Mouse (Mus musculus): ENCODE measurements around the gene Mfsd6l. TPM values are rescaled to one million over a fixed set of nuclear protein-coding genes. Genes with fewer than 3 reads are reported as not detected.

Gene Mfsd6l
- polyA plus RNA-seq, 1 experiment from 2014 or later, result 0.17 TPM

DNA sequence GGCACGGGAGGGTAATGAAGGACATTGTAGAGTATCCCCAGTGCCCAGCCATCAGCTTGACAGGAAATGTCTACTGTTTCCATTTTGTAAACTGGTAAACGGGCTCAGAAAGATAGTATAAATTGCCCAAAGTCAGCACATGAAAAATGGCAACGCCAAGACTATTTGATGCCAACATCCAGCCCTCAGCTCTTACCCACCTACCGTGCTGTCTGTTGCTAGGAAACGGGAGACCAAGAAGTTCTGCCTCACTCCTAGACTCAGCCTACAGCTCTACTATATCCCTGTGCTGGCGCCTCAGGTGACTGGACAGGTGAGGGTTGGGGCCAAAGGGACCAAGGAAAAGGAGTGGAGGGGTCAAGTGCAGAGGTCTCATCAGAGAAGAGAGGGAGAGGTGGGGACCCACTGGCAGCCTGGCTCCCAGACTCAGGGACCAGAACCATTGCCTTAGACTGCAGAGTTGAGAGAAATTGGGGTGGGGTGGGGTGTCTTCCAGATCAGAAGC, 22.0 kb upstream of the Mfsd6l start:
- H3K4me3 ChIP-seq, result no peak overlapping the region
- DNase-seq (ENCODE audit: low spot score), result no peak
- 85% methylated on average over 6 of the region's 6 CpGs for WGBS

DNA sequence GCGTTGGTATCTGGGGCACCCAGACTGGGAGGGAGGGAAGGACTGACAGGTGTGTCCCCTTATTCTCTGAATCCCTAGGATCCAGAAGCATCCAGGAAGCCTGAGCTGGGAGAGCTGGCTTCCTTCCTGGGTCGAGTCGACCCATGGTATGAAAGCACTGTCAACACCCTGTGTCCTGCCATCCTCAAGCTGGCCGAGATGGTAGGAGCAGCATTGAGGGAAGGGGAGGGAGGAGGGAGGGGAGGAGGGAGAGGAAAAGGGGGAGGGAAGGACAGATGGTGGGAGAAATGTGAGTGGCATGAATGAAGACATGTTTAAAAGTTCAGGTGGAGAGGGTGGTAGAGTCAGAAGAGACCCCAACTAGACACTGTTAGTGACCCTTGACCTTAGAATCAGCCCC, 20.0 kb upstream of the Mfsd6l start:
- H3K4me1 ChIP-seq (replicated peaks), result peaks cover 12% of the 10 kb centered on the region
- H3K27ac ChIP-seq, result no peak overlapping the region
- no peaks in the 10 kb centered on the region for H3K9me3 ChIP-seq
- no peaks in the 10 kb centered on the region for H3K36me3 ChIP-seq
- no peak for DNase-seq (ENCODE audit: low spot score)
- H3K27me3 ChIP-seq (ENCODE audit: insufficient read depth, poor library complexity, severe bottlenecking), result peaks cover 4% of the 10 kb centered on the region
- H3K4me3 ChIP-seq, result no peak overlapping the region
- WGBS, result 75% methylated on average over 4 of the region's 4 CpGs

More for the DNA sequence above, 22.0 kb upstream of the Mfsd6l start:
- H3K27ac ChIP-seq, result no peak overlapping the region
- H3K27me3 ChIP-seq (ENCODE audit: insufficient read depth, poor library complexity, severe bottlenecking), result peaks cover 6% of the 10 kb centered on the region
- H3K36me3 ChIP-seq, result no peaks in the 10 kb centered on the region
- no peaks in the 10 kb centered on the region for H3K9me3 ChIP-seq
- peaks cover 13% of the 10 kb centered on the region for H3K4me1 ChIP-seq (replicated peaks)

DNA sequence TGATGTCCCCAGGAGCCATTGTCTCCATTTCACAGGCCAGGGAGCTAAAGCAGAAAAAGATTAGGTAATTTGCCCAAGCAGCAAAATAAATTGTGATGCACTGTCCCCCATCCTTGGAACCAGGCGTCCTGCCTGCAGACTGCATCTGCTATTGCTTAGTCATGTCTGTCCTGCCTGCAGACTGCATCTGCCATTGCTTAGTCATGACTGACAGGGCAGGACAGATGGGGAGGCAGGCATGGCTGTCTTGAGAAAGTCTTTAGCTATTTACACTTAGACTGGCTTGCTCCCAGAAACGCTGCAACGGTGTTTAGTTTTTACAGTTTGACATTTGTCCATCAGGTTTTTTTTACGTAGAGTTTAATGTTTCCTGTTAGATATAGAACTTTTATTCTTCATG, 19.5 kb upstream of the Mfsd6l start:
- Histone ChIP-seq H3K36me3 (no peaks in the 10 kb centered on the region), H3K9me3 (no peaks in the 10 kb centered on the region), H3K27ac (no peak overlapping the region), H3K4me3 (no peak overlapping the region), H3K4me1 (replicated peaks) (peaks cover 8% of the 10 kb centered on the region), H3K27me3 (ENCODE audit: insufficient read depth, poor library complexity, severe bottlenecking) (peaks cover under 1% of the 10 kb centered on the region)
- DNase-seq (ENCODE audit: low spot score), result peak; percentile 55
- WGBS, result 59% methylated on average over 4 of the region's 4 CpGs

DNA sequence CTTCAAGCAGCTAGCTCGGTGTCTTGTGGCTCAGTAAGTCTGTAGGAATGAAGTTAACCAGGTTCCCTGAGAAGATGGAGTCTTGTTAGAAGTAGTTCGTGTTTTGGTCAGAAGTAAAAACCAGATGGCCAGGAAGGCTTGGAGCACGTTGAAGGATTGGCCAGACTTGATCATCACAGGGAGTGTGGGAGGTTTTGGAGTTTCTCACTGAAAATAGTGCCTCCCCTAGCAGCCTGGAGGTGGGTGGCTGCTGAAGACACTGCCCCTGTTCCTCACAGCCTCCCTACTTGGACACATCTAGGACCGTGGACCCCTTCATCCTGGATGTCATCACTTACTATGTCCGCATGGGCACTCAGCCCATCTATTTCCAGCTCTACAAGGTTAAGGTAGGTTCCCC, 16.4 kb upstream of the Mfsd6l start:
- no peaks in the 10 kb centered on the region for H3K9me3 ChIP-seq
- WGBS, result 59% methylated on average over 5 of the region's 5 CpGs
- H3K27me3 ChIP-seq (ENCODE audit: insufficient read depth, poor library complexity, severe bottlenecking), result peaks cover 8% of the 10 kb centered on the region; the same call in 1 of the 2 replicates
- H3K36me3 ChIP-seq, result no peaks in the 10 kb centered on the region
- H3K27ac ChIP-seq, result no peak overlapping the region
- H3K4me3 ChIP-seq, result no peak overlapping the region
- no peak for DNase-seq (ENCODE audit: low spot score)
- H3K4me1 ChIP-seq (replicated peaks), result peaks cover 7% of the 10 kb centered on the region

DNA sequence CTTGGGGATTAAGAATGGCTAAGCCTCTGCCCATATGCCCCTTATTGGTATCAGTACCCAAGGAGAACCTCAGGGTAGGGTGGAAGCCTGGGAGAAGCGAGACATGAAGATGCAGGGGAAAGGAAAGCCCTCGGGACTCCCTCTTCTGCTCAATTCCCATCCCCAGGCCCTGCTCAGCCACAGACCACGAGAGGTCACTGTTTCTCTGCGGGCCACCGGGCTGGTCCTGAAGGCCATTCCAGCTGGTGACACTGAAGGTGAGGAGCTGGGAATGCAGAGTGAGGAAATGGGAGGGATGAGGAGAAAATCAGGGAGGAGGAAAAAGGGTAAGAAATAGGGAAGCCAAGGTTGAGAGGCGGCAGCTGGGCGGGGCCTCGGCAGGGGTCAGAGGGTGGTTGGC, 11.4 kb upstream of the Mfsd6l start:
- WGBS, result 10% methylated on average over 8 of the region's 8 CpGs
- no peaks in the 10 kb centered on the region for H3K36me3 ChIP-seq
- no peaks in the 10 kb centered on the region for H3K9me3 ChIP-seq
- peaks cover 17% of the 10 kb centered on the region for H3K27me3 ChIP-seq (ENCODE audit: insufficient read depth, poor library complexity, severe bottlenecking)
- DNase-seq (ENCODE audit: low spot score), result peak; percentile 31
- H3K4me1 ChIP-seq (replicated peaks), result 0 out of 2 replicates have a peak, but pooled peaks cover 4% of the 10 kb centered on the region
- H3K27ac ChIP-seq, result no peak overlapping the region
- no peak overlapping the region for H3K4me3 ChIP-seq

DNA sequence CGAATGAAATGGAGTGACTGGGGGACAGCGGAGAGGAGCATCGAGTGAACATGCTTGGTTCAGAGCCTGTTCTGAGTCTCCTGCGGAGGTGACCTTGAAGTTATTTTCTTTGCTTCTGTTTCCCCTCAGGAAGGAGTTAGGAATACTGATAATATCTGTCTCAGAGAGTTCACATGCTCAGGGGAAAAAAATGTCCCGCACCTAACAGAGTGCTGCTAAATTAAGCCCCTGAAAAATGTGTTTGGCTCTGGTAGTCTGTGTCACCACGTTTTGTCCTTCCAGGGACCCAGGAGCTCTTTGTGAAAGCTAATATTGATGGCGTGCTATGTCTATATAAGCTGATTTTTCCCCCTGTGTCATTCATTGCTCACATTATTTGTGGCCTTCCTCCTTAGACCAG, 10.8 kb upstream of the Mfsd6l start:
- Histone ChIP-seq H3K4me3 (no peak overlapping the region), H3K4me1 (replicated peaks) (0 out of 2 replicates have a peak, but pooled peaks cover 4% of the 10 kb centered on the region), H3K27ac (no peak overlapping the region), H3K27me3 (ENCODE audit: insufficient read depth, poor library complexity, severe bottlenecking) (peaks cover 17% of the 10 kb centered on the region), H3K9me3 (no peaks in the 10 kb centered on the region), H3K36me3 (no peaks in the 10 kb centered on the region)
- 59% methylated on average over 7 of the region's 7 CpGs for WGBS
- no peak for DNase-seq (ENCODE audit: low spot score)

DNA sequence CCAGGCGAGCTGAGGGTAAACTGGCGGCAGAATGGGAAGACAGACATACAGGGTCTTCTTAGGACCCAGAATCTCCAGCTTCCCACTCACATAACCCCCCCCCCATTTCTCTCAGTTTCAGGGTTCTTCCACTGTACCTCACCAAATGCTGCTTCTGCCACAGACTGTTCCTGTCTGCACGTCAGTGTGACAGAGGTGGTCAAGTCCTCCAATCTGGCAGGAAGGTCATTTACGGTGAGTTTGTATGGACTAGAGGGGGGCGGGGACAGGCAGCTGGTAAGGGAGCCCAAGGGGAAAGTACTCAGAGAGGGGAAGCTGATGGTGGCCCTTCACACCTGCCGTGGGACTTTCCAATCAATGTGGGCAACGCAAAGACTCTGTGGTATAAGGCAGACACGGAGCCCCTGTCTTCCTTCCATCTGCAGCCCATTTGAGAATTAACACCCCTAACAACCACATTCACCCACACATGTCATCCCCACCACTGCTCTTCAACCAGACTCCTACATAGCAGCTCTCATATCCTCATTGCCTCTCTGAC, 10.2 kb upstream of the Mfsd6l start:
- Histone ChIP-seq H3K27ac (no peak overlapping the region), H3K4me3 (no peak overlapping the region), H3K36me3 (no peaks in the 10 kb centered on the region), H3K4me1 (replicated peaks) (0 out of 2 replicates have a peak, but pooled peaks cover 4% of the 10 kb centered on the region), H3K9me3 (no peaks in the 10 kb centered on the region), H3K27me3 (ENCODE audit: insufficient read depth, poor library complexity, severe bottlenecking) (peaks cover 17% of the 10 kb centered on the region)
- WGBS, result 85% methylated on average over 8 of the region's 8 CpGs
- DNase-seq (ENCODE audit: low spot score), result no peak

DNA sequence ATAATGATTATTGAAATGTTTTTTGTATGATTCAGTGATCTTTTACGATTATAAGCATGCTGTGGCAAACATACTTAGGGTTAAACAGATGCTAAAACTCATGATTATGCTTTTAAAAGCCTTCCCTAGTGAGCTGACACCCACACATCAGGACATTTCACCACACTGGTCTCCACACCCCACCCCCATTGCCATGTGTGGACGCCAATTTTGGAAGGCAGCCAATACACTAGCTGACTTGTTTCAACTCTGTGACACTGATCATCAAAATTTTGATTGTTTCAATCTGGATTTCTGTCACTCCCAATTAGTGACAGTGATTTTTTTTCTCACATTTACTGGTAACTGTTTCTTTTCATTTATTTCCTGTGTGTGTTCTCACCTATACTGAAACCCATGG, 8.5 kb upstream of the Mfsd6l start:
- no peak overlapping the region for H3K4me3 ChIP-seq
- H3K4me1 ChIP-seq (replicated peaks), result 0 out of 2 replicates have a peak, but pooled peaks cover 4% of the 10 kb centered on the region
- WGBS, result 73% methylated on average over 2 of the region's 2 CpGs
- H3K27ac ChIP-seq, result no peak overlapping the region
- peaks cover 17% of the 10 kb centered on the region for H3K27me3 ChIP-seq (ENCODE audit: insufficient read depth, poor library complexity, severe bottlenecking)
- H3K36me3 ChIP-seq, result no peaks in the 10 kb centered on the region
- no peaks in the 10 kb centered on the region for H3K9me3 ChIP-seq
- no peak for DNase-seq (ENCODE audit: low spot score)

DNA sequence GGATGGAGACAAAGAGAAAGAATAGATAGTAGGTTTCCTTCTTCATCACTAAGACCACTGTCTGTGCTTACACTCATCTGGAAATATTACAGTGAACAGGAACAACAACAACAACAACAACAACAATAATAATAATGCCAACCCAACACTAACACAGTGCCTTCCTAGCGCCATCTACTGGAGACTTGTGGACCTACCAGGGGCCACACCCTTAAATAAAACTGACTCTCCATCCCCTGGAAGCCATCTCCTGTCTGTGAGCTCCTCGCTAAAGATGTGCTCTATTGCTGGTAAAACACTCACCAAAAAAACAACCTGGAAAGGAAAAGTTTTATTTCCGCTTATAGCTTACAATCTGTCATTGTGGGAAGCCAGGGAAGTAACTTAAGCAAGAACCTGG, 6.4 kb upstream of the Mfsd6l start:
- Histone ChIP-seq H3K9me3 (no peaks in the 10 kb centered on the region), H3K4me3 (no peak overlapping the region), H3K27me3 (ENCODE audit: insufficient read depth, poor library complexity, severe bottlenecking) (peaks cover 9% of the 10 kb centered on the region), H3K36me3 (no peaks in the 10 kb centered on the region), H3K27ac (no peak overlapping the region), H3K4me1 (replicated peaks) (0 out of 2 replicates have a peak, but pooled peaks cover 4% of the 10 kb centered on the region)
- DNase-seq (ENCODE audit: low spot score), result no peak
- 44% methylated on average over 3 of the region's 3 CpGs for WGBS

DNA sequence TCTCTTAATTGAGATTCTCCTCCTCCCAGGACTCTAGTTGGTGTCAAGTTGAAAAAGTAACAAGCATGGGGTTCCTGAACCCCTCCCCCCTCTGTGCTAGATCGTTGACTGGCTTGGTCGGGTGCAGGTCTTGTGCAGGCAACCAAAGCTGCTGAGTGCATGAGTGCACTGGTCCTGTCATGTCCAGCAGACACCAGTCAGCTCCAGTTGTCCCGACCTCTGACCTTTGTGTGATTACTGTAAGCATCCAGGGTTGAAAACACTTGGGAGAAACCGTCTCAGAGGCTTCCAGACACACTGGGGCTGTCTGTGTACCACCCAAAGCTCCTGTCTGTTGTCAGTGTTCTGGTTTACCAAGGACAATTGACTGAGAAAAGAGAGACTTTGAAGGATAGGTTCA, 5.6 kb upstream of the Mfsd6l start:
- peaks cover 11% of the 10 kb centered on the region for H3K27me3 ChIP-seq (ENCODE audit: insufficient read depth, poor library complexity, severe bottlenecking)

DNA sequence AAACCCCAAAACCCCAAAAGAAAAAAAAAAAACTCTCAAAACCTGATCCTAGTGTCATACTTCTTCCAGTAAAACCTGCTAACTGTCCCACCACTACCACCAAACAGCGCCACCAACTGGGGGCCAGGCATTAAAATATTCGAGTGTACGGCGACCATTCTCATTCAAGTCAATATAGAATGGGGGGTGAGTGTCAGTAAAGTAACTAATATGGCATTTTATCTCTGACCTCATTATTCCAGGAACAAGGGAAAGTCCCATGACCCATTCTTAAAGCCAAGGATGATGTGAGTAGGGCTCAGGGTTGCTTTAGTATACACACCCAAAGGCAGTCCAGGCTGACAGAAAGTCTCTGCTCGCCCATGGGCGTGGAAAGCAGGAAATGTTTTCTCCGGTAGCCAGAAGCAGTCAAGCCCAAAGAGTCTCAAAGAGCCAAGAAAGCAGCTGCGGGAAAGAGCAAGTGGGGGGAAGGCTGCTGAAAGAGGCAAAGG, 2.0 kb upstream of the Mfsd6l start:
- Histone ChIP-seq H3K27me3 (ENCODE audit: insufficient read depth, poor library complexity, severe bottlenecking) (peaks cover 27% of the 10 kb centered on the region), H3K4me3 (no peak overlapping the region), H3K4me1 (replicated peaks) (peaks cover 7% of the 10 kb centered on the region), H3K9me3 (no peaks in the 10 kb centered on the region), H3K36me3 (no peaks in the 10 kb centered on the region), H3K27ac (no peak overlapping the region)
- WGBS, result 37% methylated on average over 8 of the region's 8 CpGs
- peak; percentile 35 for DNase-seq (ENCODE audit: low spot score)

More for the DNA sequence above, 5.6 kb upstream of the Mfsd6l start:
- DNase-seq (ENCODE audit: low spot score), result no peak
- Histone ChIP-seq H3K27ac (no peak overlapping the region), H3K9me3 (no peaks in the 10 kb centered on the region), H3K4me1 (replicated peaks) (no peaks in the 10 kb centered on the region), H3K36me3 (no peaks in the 10 kb centered on the region), H3K4me3 (no peak overlapping the region)
- 57% methylated on average over 4 of the region's 4 CpGs for WGBS

DNA sequence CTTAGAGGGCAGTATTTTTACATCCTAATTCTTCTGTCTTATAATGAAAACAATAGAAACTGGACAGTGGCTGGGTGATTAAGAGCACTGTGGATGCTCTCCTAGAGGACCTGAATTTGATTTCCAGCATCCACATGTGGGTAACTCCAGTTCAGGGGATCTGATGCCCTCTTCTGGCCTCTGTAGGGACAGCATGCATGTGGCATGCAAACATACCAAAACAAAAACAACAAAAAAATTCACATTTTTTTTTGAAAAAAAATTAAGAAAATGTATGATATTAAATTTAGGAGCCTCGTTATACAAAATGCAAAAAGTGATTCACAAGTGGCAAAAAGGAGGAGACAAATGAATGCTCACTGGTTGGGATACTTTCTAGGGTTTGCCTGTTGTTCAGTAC, 3.6 kb downstream of the Mfsd6l start:
- WGBS, result 38% methylated on average over 1 of the region's 1 CpGs
- no peak for DNase-seq (ENCODE audit: low spot score)
- H3K4me3 ChIP-seq, result no peak overlapping the region
- no peak overlapping the region for H3K27ac ChIP-seq
- no peaks in the 10 kb centered on the region for H3K36me3 ChIP-seq
- peaks cover 7% of the 10 kb centered on the region for H3K4me1 ChIP-seq (replicated peaks)
- no peaks in the 10 kb centered on the region for H3K9me3 ChIP-seq
- peaks cover 27% of the 10 kb centered on the region for H3K27me3 ChIP-seq (ENCODE audit: insufficient read depth, poor library complexity, severe bottlenecking)

DNA sequence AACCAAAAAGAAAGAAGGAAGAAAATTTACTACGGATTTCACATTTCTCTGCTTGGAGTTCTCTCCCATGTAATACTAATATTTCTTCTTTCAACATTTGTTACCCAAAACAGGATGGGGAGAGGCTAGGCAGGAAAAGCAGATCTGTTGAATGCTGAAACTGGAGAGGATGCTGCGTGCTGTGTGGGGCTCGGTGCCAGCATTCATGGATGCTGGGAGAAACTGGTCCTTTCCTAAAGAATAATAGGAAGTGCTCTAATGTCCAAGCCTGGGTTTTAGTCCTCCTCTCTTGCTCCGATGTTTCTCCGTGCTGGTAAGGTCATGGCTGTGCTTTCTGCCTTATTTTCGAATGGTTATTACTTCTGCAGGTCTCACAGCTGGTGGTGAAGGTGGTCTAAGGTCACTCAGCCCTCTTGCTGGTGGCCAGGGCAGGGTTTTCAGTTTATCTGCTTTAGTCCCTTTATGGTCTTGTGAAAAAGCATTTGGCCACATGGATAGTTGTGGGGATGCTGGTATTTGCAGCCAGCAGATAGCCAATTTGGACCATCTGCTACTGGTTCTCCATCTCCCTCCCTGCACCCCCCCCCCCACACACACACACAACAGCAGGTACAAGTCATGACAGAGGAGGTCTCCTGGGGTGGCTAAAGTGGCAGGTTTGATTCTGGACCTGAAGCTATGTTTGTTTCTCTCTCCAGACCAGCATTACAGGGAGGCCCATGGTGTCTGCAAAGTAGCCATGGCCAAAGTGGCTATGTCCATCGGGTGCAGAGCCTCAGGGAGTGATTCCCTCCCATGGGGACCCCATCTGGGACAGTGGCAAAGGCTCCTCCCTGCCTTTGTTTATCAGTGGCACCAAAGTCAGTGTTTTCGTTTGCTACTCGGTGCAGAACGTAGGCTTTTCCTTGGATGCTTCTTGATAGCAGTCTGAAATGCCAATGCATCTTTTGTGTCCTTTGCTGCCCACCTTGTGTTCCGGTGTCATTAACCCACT, 6.3 kb downstream of the Mfsd6l start:
- Histone ChIP-seq H3K27ac (no peak overlapping the region), H3K36me3 (no peaks in the 10 kb centered on the region), H3K27me3 (ENCODE audit: insufficient read depth, poor library complexity, severe bottlenecking) (peaks cover 12% of the 10 kb centered on the region), H3K4me3 (no peak overlapping the region), H3K9me3 (no peaks in the 10 kb centered on the region), H3K4me1 (replicated peaks) (peaks cover 4% of the 10 kb centered on the region; the same call in 1 of the 2 replicates)
- WGBS, result 80% methylated on average over 11 of the region's 11 CpGs
- no peak for DNase-seq (ENCODE audit: low spot score)

All from hindbrain, embryonic 10.5 days (tissue).